Mouse (Mus musculus) urinary bladder, postnatal 25 days (tissue): Measurements from ENCODE around the gene Glce.

Experiments used
- DNase-seq: peaks from one replicate; pipeline ENCODE4 v3.0.0; 2022; ENCODE audit warnings: low spot score

Glce gene

DNA sequence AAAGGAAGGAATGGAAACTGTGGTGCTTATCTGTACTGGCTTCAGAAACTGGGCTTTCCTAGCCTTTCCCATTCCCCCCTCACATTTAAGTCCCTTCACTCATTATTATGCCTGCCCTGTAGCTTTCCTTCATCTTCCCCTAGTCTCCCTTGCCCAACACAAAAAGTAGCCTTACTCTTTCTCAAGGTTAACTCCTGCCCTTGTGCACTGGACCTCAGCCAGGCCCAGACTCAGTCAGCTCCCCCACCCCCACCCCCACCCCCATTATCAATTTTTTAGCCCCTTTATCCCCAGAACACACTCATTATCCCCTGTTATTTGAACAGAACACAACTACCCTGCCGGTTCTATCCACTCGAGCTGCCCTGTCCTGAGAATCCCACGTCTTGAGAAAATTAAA, 1.0 kb upstream of the Glce start:
- no peak for DNase-seq

GRCm38 (mm10) chr9:62121551-62122447, 656 bp downstream of the Glce start:
- peak; percentile 21 for DNase-seq

GRCm38 (mm10) chr9:62118754-62119153, 3.7 kb downstream of the Glce start:
- DNase-seq = no peak

- DNase-seq = no peak
Measured at GRCm38 (mm10) chr9:62115826-62116225, 6.6 kb downstream of the Glce start.

DNA sequence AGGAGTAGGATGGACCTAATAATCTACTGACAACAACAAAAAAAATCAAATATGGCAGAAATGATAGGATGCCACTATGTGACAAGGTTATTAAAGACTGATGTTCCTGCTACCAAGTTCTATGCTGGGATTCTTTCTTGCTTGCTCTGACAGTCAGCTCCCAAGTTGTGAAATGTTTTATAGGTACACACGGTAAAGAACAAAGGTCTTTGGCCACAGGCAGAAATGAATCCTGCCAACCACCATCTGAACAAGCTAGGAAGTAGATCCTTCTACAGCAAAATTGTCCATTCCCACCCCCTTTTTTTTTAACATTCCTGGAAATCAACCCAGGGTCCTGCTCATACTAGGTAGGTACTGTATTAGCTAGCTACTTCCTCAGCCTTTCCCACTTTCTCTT, 25.9 kb downstream of the Glce start:
- no peak for DNase-seq

GRCm38 (mm10) chr9:62091604-62092003, 30.9 kb downstream of the Glce start:
- DNase-seq = no peak

GRCm38 (mm10) chr9:62085548-62085947, 36.9 kb downstream of the Glce start:
- DNase-seq = no peak

GRCm38 (mm10) chr9:62084896-62085295, 37.6 kb downstream of the Glce start:
- DNase-seq = no peak

DNA sequence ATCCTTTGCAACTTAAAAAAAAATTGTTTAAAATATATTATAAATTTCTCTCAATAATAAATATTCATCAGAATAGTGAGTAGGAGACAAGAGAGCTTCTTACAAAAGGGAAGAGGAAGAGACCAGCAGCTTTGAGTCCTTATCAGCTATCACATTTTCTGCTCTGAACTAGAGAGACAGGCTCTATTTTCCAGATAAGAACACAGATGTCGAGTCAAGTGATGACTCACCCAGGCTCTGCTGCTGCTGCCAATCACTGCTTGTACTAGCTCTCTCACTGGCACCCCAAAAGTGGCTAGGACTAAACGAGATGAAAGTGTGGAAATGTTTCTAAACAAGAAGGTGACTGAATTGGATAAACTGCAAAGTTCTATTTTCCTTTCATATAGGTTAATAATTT, 39.5 kb downstream of the Glce start:
- no peak for DNase-seq

- DNase-seq = no peak
Measured at GRCm38 (mm10) chr9:62081542-62081941, 40.9 kb downstream of the Glce start.

DNA sequence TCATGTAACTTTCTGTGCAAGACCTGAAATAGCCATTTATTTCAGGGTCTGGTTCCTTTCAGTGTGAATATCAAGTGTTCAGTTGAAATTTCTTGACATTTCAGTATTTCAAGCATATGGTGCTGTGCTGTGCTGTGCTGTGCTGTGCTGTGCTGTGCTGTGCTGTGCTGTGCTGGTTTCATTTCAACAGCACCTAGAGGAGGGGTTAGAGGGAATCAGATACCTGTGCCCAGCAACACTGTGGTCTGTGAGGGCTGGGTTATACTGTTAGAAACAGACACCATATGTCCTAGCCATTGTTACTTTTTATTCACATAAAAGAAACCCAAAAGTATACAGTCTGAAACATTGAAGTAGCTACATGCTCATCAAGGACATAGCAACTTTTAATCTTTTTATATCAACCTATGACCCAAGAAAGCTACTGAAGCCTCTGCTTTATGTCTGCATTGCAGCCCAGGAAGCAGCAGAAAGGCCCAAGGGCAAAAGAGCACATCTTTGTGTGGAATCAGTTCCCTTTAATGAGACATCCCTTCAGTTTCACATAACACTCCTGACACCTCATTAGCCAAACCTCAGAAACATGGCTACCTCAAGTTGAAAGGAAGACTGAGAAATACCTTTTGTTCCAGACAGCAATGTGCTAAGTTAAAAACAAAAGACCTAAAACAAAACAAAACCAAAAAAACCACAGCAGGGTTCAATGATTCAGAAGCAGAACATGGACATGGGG, 42.3 kb downstream of the Glce start:
- DNase-seq = no peak

DNA sequence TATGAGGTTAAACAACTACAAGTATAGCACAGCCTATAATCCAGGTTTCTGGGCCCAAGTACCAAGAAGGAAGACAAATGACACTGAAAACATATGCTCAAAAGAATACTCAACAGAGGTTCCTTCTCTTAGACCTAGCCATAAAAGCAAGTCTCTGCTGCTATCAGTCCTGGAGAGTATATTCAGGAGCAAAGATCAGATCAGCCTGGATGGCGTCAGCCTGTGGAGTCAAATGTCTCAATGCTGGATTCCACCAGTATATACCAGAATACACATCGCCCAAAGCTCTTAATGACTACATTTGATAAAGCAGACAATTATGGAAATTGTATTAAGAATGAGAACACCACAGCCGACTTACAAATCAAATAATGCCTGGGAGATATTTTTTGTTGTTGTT, 60.2 kb downstream of the Glce start:
- no peak for DNase-seq

DNA sequence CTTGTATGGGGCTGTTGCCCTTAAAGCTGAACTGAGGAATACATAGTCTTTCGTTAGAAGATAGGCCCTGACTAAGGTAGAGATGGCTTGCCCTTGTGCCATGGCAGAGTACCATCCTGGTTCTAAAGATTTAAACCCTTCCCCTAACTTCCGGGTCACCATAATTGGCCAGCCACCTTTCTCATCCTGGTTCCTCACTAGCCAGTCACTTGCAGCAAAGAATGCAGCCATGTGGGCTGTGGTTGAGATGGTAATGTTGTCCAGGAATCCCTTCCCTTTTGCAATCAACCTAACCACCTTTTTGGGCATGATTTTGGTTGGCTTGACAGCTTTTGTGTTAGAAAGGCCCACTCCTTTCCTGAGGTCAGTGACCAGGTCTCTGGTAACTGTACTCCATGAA, 62.0 kb downstream of the Glce start:
- DNase-seq = no peak

DNA sequence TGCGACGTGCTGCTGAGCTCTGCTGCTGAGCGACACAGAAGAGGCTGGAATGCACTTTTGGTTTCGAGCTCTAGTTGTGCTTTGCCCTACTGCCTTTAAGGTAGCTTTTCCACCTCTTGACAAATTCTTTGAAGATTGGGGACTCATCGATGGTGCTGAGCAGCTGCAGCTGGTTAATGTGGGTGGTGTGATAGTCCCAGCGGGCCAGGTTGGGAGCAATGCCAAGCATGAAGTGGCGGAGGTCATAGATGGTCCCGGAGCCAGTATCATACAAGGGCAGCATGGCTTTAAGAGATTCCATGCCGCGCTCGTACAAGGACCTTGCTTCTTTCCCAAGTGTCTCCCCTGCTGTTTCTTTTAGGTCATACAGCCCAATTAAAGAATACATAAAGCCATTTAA, 62.5 kb downstream of the Glce start:
- DNase-seq = no peak

DNA sequence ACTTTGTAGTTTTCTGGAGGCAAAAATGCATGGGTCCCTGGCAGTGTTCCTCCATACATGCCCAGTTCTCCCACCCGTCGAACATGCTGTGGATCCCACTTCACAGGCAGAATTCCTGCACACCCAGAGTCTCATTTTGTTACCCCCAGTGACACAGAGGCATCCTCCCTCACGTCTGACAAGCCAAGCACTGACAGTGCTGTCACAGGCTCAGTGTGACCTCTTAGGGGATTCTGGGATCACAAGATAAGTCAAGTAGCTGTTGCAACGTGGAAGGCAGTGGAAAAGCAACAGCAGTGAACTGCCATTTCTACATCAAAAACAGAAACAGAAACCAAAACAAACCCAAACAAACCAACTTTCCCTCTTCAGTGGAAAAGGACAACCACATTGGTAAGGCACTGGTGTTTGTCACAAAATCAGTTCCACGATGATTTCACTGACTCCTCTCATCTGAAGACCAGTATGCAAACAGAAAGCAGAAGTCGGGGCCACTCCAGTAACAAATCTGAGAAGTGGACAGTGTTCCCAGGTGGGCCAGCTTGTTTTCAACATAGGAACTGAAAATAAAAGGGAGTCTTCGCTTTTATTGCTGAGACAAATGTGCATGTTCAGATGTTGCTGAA, 64.5 kb downstream of the Glce start:
- no peak for DNase-seq

GRCm38 (mm10) chr9:62056206-62056605, 66.2 kb downstream of the Glce start:
- DNase-seq = no peak

GRCm38 (mm10) chr9:62050801-62051200, 71.7 kb downstream of the Glce start:
- no peak for DNase-seq

GRCm38 (mm10) chr9:62049166-62049565, 73.3 kb downstream of the Glce start:
- no peak for DNase-seq

GRCm38 (mm10) chr9:62042167-62042566, 80.3 kb downstream of the Glce start:
- no peak for DNase-seq

DNA sequence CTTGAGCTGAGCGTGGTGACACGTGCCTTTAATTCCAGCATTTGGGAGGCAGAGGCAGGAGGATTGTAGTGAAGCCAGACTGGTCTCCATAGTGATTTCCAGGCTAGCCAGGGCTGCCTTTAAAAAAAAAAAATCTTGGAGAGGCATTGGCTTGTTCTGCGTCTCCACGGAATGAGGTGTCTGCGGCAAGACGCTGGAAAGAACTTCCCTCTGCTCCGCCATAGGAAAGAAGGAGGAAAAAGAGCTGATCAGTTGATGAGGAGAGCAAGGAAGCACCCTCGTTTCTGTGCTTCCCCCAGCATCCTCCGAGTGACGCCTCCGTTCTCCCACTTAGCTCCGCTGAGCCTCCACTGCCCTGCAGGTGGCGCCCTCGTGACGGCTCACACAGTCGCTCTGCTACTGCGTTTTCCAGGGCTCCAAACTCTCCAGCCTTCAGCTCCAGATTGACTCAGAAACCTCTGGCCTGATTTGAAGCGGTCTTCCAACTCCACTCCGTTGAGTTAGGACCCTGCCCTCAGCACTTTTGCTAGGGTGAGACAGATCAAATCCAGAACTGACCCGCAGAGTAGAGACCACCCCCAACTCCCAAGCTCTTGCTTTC, 82.3 kb downstream of the Glce start:
- peak; percentile 91 for DNase-seq

DNA sequence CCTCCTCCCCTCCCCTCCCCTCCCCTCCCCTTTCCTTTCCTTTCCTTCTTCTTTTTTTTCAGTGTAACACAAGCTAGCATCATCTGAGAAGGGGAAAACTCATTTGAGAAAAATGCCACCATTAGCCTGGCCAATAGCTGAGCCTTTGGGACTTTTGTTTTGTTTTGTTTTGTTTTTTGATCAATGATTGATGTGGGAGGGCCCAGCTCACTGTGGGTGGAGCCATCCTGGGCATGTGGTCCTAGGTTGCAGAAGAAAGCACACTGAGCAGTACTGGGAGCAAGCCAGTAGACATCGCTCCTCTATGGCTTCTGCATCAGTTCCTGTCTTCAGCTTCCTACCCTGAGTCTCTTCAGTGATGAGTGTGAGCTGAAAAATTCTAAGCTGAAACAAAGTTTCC, 86.6 kb downstream of the Glce start:
- DNase-seq = no peak

DNA sequence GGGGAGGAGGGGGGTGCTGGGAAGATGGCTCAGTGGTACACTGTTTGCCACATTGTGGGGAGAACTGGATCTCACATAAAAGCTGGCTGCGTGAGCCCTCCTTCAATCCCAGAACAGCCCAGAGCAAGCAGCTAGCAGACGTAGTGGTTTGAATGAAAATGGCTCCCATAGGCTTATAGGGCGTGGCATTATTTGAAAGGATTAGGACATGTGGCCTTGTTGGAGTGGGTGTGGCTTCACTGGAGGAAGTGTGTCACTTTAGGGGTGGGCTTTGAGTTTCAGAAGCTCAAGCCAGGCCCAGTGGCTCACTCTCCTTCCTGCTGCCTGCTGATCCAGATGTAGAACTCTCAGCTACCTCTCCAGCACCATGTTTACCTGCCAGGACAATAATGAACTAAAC, 90.2 kb downstream of the Glce start:
- DNase-seq = no peak

- DNase-seq = no peak
Measured at GRCm38 (mm10) chr9:62028072-62028471, 94.4 kb downstream of the Glce start.
